Mouse (Mus musculus) MEL (cell line): ENCODE data around the gene Ift81.

Experiments used
- CHD2 ChIP-seq: IDR thresholded peaks from 2 replicates; pipeline ENCODE4 v1.6.1; 2011; ENCODE audit warnings: low read length, improper control_type of control experiment
- CTCF ChIP-seq, 3 experiments: IDR thresholded peaks in 2 of 3; conservative IDR thresholded peaks in 1 of 3; 2 replicates each; pipeline ENCODE4 v1.5.1; 2011 to 2012; ENCODE audit warnings: low read length in 3 of 3, low read depth in 2 of 3, mild to moderate bottlenecking in 2 of 3, improper control_type of control experiment in 1 of 3, inconsistent platforms in 1 of 3, mixed read lengths in 1 of 3, moderate library complexity in 1 of 3; ENCODE audit not compliant: control insufficient read depth in 1 of 3, insufficient read depth in 1 of 3, poor library complexity in 1 of 3, severe bottlenecking in 1 of 3
- E2F4 ChIP-seq: IDR thresholded peaks from 2 replicates; pipeline ENCODE4 v1.6.1; 2011; ENCODE audit warnings: low read depth, low read length, improper control_type of control experiment, borderline replicate concordance
- GATA1 ChIP-seq: IDR thresholded peaks from 2 replicates; pipeline ENCODE4 v1.6.1; 2011; ENCODE audit warnings: low read depth, low read length, improper control_type of control experiment
- HCFC1 ChIP-seq: IDR thresholded peaks from 2 replicates; pipeline ENCODE4 v1.6.1; 2012; ENCODE audit warnings: low read depth, mild to moderate bottlenecking, inconsistent platforms, low read length, improper control_type of control experiment, moderate library complexity
- JUND ChIP-seq: IDR thresholded peaks from 2 replicates; pipeline ENCODE4 v1.6.1; 2011; ENCODE audit warnings: low read depth, mild to moderate bottlenecking, improper control_type of control experiment, low read length
- KAT2A ChIP-seq: conservative IDR thresholded peaks from 2 replicates; pipeline ENCODE4 v1.6.1; 2012; ENCODE audit warnings: low read depth, low read length, improper control_type of control experiment, inconsistent platforms
- MAZ ChIP-seq: IDR thresholded peaks from 2 replicates; pipeline ENCODE4 v1.6.1; 2012; ENCODE audit warnings: low read depth, mild to moderate bottlenecking, inconsistent platforms, low read length, improper control_type of control experiment
- MYC ChIP-seq: IDR thresholded peaks from 2 replicates; pipeline ENCODE4 v1.6.1; 2011; ENCODE audit warnings: low read depth, mild to moderate bottlenecking, low read length, improper control_type of control experiment, moderate library complexity
- NELFE ChIP-seq: IDR thresholded peaks from 2 replicates; pipeline ENCODE4 v1.6.1; 2011; ENCODE audit warnings: low read depth, low read length, improper control_type of control experiment
- POLR2A ChIP-seq, 2 experiments: IDR thresholded peaks; 2 replicates each; pipeline ENCODE4 v1.6.1; 2011 to 2012; ENCODE audit warnings: low read length in 2 of 2, mild to moderate bottlenecking in 2 of 2, control low read depth in 1 of 2, improper control_type of control experiment in 1 of 2, low read depth in 1 of 2, moderate library complexity in 1 of 2; ENCODE audit not compliant: control insufficient read depth in 1 of 2, insufficient read depth in 1 of 2, poor library complexity in 1 of 2
- POLR2AphosphoS2 ChIP-seq: IDR thresholded peaks from 2 replicates; pipeline ENCODE4 v1.6.1; 2011; ENCODE audit warnings: low read length, improper control_type of control experiment
- RAD21 ChIP-seq: IDR thresholded peaks from 2 replicates; pipeline ENCODE4 v1.6.1; 2011; ENCODE audit warnings: mild to moderate bottlenecking, low read depth, low read length, improper control_type of control experiment
- TAL1 ChIP-seq: IDR thresholded peaks from 2 replicates; pipeline ENCODE4 v1.6.1; 2012; ENCODE audit warnings: mild to moderate bottlenecking, inconsistent platforms, low read length, moderate library complexity, mixed read lengths

DNA sequence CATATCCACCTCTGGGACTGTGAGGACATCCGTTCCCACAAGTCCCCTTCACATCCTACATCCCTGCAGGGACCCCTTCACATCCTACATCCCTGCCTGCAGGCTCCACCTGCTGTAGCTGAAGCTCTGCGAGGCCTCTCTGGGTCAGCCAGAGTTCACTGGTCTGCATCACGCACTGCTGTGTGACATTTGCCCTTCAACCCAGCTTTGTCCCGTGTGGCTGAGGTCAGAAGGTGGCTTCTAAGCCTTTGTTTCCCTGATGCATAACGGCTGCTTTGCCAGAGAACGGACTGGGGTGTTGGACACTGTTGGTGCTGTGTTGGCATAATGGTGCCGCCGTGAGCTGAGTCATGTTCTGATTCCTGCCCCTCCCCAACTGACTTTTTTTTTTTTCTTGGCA lies 96.1 kb downstream of the Ift81 start:
- TF ChIP-seq MYC (no peak), CTCF (IDR thresholded peaks at IDR 0.05 in 2 of 3, conservative IDR thresholded peaks at IDR 0.05 in 1 of 3; ENCODE audit: control insufficient read depth in 1 of 3, insufficient read depth in 1 of 3, low read depth in 2 of 3, low read length in 3 of 3, poor library complexity in 1 of 3, severe bottlenecking in 1 of 3) (no peak), RAD21 (no peak), NELFE (no peak), KAT2A (no peak), HCFC1 (no peak), POLR2A (IDR thresholded peaks at IDR 0.05; ENCODE audit: control insufficient read depth in 1 of 2, insufficient read depth in 1 of 2, low read depth in 1 of 2, low read length in 2 of 2, poor library complexity in 1 of 2) (no peak), JUND (no peak), TAL1 (no peak), MAZ (no peak), CHD2 (no peak), GATA1 (no peak), POLR2AphosphoS2 (no peak), E2F4 (no peak)
